Mouse (Mus musculus): ENCODE measurements around the gene Ubr2.

- TF ChIP-seq CTCF (IDR thresholded peaks at IDR 0.05; ENCODE audit: control insufficient read depth, insufficient read depth, insufficient read length), result no peak
- no peak for TF ChIP-seq USF1 (IDR thresholded peaks at IDR 0.05; ENCODE audit: low read depth)
- no peak for TF ChIP-seq MAX (IDR thresholded peaks at IDR 0.05)
- TF ChIP-seq MYOG (IDR thresholded peaks at IDR 0.05; ENCODE audit: control insufficient read depth, extremely low read depth, insufficient read length), result no peak
- no peak for TF ChIP-seq FOSL1 (IDR thresholded peaks at IDR 0.05; ENCODE audit: insufficient read depth, low read length, poor library complexity, severe bottlenecking)
- no peak for TF ChIP-seq CEBPB (IDR thresholded peaks at IDR 0.05; ENCODE audit: low read depth)
- TF ChIP-seq MYOD1 (IDR thresholded peaks at IDR 0.05; ENCODE audit: control insufficient read depth, insufficient read length, low read depth), result no peak
These were observed 8.0 kb downstream of the Ubr2 start for GRCm38 (mm10) chr17:47002401-47002800.
